Mouse (Mus musculus) common myeloid progenitor, adult 5-6 weeks (primary cell): Measurements from ENCODE around the gene Gm21887. TPM values are rescaled to one million over a fixed set of nuclear protein-coding genes. Genes with fewer than 3 reads are reported as not detected.
"Not testable (repeated sequence)": the region's sequence is repeated elsewhere in the genome, so short reads cannot be mapped to it uniquely, and the experiment has no call there.

Experiments used
- ATAC-seq: replicated peaks from 2 replicates; pipeline ENCODE4 v1.8.0; 2016; ENCODE audit warnings: low read depth, mild to moderate bottlenecking, moderate TSS enrichment, inconsistent platforms; ENCODE audit not compliant: poor library complexity, severe bottlenecking
- total RNA-seq: library from RNA; stranded (forward); fragments of 200-1000, 187-1606 nt; gene quantifications from 2 replicates; pipeline ENCODE4 v1.2.3, GENCODE M21; 2017

Gene Gm21887
- total RNA-seq, 1 experiment from 2014 or later = 116 TPM

GRCm38 (mm10) chrX:169995909-169996521 lies 13.4 kb upstream of the Gm21887 start:
- not testable (repeated sequence) for ATAC-seq

- ATAC-seq = peak; percentile 35
Measured at GRCm38 (mm10) chrX:169996926-169997325, 12.5 kb upstream of the Gm21887 start.

- not testable (repeated sequence) for ATAC-seq
Measured at GRCm38 (mm10) chrX:169997456-169997853, 12.0 kb upstream of the Gm21887 start.

DNA sequence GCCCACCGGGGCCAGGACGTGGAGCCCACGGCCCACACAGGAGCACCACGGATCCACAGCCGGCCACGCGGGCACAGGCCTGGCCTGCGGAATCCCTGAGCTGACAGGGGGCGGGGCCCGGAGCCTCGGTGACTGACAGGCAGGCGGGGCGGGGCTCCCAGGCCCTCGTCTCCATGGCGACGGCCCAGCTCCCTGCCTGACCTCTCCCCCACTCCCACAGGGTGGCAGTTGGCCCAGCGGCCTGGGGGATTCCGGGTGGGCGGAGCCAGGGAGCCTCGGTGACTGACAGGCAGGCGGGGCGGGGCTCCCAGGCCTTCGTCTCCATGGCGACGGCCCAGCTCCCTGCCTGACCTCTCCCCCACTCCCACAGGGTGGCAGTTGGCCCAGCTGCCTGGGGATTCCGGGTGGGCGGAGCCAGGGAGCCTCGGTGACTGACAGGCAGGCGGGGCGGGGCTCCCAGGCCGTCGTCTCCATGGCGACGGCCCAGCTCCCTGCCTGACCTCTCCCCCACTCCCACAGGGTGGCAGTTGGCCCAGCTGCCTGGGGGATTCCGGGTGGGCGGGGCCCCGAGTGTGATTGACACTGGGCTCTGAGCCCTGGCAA lies 11.5 kb upstream of the Gm21887 start:
- peak; percentile 58 for ATAC-seq

GRCm38 (mm10) chrX:169998559-169999219 lies 10.8 kb upstream of the Gm21887 start:
- ATAC-seq = not testable (repeated sequence)

- ATAC-seq = 0 out of 2 replicates have a peak, but pooled peaks have one; percentile 3
Measured at GRCm38 (mm10) chrX:169999226-169999883, 10.1 kb upstream of the Gm21887 start.

- ATAC-seq = not testable (repeated sequence)
Measured at GRCm38 (mm10) chrX:169999912-170000641, 9.4 kb upstream of the Gm21887 start.

DNA sequence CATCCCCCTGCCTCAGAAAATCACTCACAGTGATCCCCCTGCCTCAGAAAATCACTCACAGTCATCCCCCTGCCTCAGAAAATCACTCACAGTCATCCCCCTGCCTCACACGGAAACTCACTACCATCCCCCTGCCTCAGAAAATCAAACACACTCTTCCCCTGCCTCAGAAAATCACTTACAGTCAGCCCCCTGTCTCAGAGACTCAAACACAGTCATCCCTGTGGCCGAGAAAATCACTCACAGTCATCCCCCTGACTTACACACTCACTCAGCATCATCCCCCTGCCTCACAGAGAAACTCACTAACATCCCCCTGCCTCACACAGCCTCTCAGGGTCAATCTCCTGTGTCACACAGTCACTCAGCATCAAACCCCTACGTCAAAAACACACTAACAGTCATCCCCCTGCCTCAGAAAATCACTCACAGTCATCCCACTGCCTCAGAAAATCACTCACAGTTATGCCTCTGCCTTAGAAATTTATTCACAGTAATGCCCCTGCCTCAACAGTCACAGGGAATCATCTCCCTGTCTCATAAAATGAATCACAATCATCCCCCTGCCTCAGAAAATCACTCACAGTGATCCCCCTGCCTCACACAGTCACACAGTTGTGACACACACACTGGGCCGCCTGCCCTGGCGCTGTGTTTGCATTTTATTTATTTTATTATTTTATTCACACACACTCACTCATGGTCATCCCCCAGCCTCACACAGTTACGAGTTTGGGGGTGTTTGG lies 8.6 kb upstream of the Gm21887 start:
- ATAC-seq = not testable (repeated sequence)

- ATAC-seq = not testable (repeated sequence)
Measured at GRCm38 (mm10) chrX:170001388-170001695, 8.1 kb upstream of the Gm21887 start.

- ATAC-seq = not testable (repeated sequence)
Measured at GRCm38 (mm10) chrX:170002510-170003197, 6.8 kb upstream of the Gm21887 start.

DNA sequence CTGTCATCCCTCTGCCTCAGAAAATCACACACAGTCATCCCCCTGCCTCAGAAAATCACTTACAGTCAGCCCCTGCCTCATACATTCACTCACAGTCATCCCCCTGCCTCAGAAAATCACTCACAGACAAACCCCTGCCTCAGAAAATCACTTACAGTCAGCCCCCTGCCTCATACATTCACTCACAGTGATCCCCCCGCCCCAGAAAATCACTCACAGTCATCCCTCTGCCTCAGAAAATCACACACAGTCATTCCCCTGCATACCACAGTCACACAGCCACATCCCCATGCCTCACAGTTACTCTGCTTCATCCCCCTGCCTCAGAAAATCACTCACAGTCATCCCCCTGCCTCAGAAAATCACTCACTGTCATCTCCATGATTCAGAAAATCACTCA lies 5.9 kb upstream of the Gm21887 start:
- not testable (repeated sequence) for ATAC-seq

GRCm38 (mm10) chrX:170004236-170004635 lies 5.2 kb upstream of the Gm21887 start:
- ATAC-seq = not testable (repeated sequence)

- ATAC-seq = not testable (repeated sequence)
Measured at GRCm38 (mm10) chrX:170004793-170005192, 4.7 kb upstream of the Gm21887 start.

DNA sequence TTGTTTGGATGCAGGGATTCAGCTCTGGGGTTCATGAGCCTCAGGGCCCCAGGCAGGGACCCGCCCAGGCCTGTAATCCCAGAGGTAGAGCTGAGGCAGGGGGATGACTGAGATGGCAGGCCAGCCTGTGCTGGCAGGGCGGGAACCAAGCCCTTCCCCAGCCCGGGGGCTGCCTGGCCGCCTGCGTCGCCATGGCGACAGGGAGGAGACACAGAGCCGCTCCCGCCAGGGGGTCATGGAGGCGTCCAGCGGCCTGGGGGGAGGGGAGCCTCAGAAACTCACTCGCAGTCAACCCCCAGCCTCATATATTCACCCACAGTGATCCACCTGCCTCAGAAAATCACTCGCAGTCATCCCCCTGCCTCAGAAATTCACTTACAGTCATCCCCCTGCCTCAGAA lies 4.3 kb upstream of the Gm21887 start:
- not testable (repeated sequence) for ATAC-seq

DNA sequence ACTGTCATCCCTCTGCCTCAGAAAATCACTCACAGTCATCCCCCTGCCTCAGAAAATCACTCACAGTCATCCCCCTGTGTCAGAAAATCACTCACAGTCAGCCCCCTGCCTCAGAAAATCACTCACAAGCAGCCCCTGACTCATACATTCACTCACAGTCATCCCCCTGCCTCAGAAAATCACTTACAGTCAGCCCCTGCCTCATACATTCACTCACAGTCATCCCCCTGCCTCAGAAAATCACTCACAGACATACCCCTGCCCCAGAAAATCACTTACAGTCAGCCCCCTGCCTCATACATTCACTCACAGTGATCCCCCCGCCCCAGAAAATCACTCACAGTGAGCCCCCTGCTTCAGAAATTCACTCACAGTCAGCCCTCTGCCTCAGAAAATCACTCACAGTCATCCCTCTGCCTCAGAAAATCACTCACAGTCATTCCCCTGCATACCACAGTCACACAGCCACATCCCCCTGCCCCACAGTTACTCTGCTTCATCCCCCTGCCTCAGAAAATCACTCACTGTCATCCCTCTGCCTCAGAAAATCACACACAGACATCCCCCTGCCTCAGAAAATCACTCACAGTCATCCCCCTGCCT lies 3.7 kb upstream of the Gm21887 start:
- not testable (repeated sequence) for ATAC-seq

GRCm38 (mm10) chrX:170006694-170007247 lies 2.7 kb upstream of the Gm21887 start:
- not testable (repeated sequence) for ATAC-seq

DNA sequence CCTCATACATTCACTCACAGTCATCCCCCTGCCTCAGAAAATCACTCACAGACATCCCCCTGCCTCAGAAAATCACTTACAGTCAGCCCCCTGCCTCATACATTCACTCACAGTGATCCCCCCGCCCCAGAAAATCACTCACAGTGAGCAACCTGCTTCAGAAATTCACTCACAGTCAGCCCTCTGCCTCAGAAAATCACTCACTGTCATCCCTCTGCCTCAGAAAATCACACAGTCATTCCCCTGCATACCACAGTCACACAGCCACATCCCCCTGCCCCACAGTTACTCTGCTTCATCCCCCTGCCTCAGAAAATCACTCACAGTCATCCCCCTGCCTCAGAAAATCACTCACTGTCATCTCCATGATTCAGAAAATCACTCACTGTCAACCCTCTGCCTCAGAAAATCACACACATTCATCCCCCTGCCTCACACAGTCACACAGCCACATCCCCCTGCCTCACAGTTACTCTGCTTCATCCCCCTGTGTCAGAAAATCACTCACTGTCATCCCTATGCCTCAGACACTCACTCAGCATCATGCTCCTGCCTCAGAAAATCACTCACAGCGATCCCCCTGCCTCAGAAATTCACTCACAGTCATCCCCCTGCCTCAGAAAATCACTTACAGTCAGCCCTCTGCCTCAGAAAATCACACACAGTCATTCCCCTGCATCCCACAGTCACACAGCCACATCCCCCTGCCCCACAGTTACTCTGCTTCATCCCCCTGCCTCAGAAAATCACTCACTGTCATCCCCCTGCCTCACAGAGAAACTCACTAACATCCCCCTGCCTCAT lies 1.9 kb upstream of the Gm21887 start:
- not testable (repeated sequence) for ATAC-seq

- ATAC-seq = not testable (repeated sequence)
Measured at GRCm38 (mm10) chrX:170008179-170008467, 1.3 kb upstream of the Gm21887 start.
